Mouse (Mus musculus) liver, embryonic 14.5 days (tissue): ENCODE data around the gene Nacc2. TPM values are rescaled to one million over a fixed set of nuclear protein-coding genes. Genes with fewer than 3 reads are reported as not detected.

Experiments used
- ATAC-seq: fragments of 200-750 bp; cut with Nextera tagmentation; 2 replicates; pipeline ENCODE4 v1.8.0; 2017; ENCODE audit warnings: moderate number of reproducible peaks, mild to moderate bottlenecking, moderate library complexity; ENCODE audit not compliant: insufficient read depth
- DNase-seq, 3 experiments: peaks; one replicate each; pipeline ENCODE4 v3.0.0-alpha.2; 2012 to 2013; ENCODE audit warnings: low read depth in 3 of 3, low spot score in 3 of 3
- H3K27ac ChIP-seq: fragments of 300-500 bp; sonication (generic); 2 replicates; pipeline ENCODE4 v1.5.1; 2014; ENCODE audit warnings: moderate library complexity, mild to moderate bottlenecking, control low read depth, inconsistent platforms
- H3K27me3 ChIP-seq: fragments of 300-500 bp; sonication (generic); 2 replicates; pipeline ENCODE4 v1.6.1; 2014; ENCODE audit warnings: mild to moderate bottlenecking, low read length, moderate library complexity; ENCODE audit not compliant: control insufficient read depth, insufficient read depth
- H3K36me3 ChIP-seq: fragments of 300-500 bp; sonication (generic); replicated peaks from 2 replicates; pipeline ENCODE4 v1.6.1; 2014; ENCODE audit warnings: low read depth; ENCODE audit not compliant: control insufficient read depth, insufficient read depth
- H3K4me1 ChIP-seq, 2 experiments: fragments of 200-500 bp in 1 of 2; fragments of 300-500 bp in 1 of 2; sonication (generic) in 1 of 2; replicated peaks; 2 replicates each; pipeline ENCODE4 v1.6.1; 2012 to 2014; ENCODE audit warnings: antibody characterized with exemption in 1 of 2, inconsistent platforms in 1 of 2, low read length in 1 of 2; ENCODE audit not compliant: control insufficient read depth in 2 of 2, insufficient read depth in 2 of 2
- H3K4me2 ChIP-seq: fragments of 300-500 bp; sonication (generic); 2 replicates; pipeline ENCODE4 v1.6.1; 2014; ENCODE audit warnings: low read depth, mild to moderate bottlenecking, control low read depth, moderate library complexity
- H3K4me3 ChIP-seq, 2 experiments: fragments of 200-500 bp in 1 of 2; fragments of 300-500 bp in 1 of 2; sonication (generic) in 1 of 2; 2 replicates each; pipeline ENCODE4 v1.5.1; 2012 to 2014; ENCODE audit warnings: low read depth in 2 of 2, low read length in 2 of 2, mild to moderate bottlenecking in 2 of 2, control low read depth in 1 of 2, inconsistent platforms in 1 of 2, moderate library complexity in 1 of 2; ENCODE audit not compliant: insufficient read depth in 1 of 2
- H3K9ac ChIP-seq: fragments of 300-500 bp; sonication (generic); replicated peaks from 2 replicates; pipeline ENCODE4 v1.6.1; 2014; ENCODE audit warnings: mild to moderate bottlenecking, control low read depth, moderate library complexity
- H3K9me3 ChIP-seq: fragments of 300-500 bp; sonication (generic); 2 replicates; pipeline ENCODE4 v1.6.1; 2016; ENCODE audit warnings: low read length, mixed read lengths; ENCODE audit not compliant: control insufficient read depth
- CTCF ChIP-seq: IDR thresholded peaks from 2 replicates; pipeline ENCODE4 v1.5.1; 2016; ENCODE audit warnings: antibody characterized with exemption, low read depth, control low read depth
- EP300 ChIP-seq: IDR thresholded peaks from 2 replicates; pipeline ENCODE4 v1.6.1; 2016; ENCODE audit warnings: antibody characterized with exemption, low read depth
- WGBS: fragments of 180-500 bp; shearing (Covaris S2); extraction: QIAGEN DNeasy Blood & Tissue Kit; methylation state at CpG from one replicate; pipeline ENCODE4 v1.1.7; 2014; ENCODE audit not compliant: insufficient replicate concordance; 5-methylcytosine and 5-hydroxymethylcytosine counted together
- polyA plus RNA-seq, 2 experiments: library from polyadenylated mRNA; depleted of rRNA in 1 of 2; stranded (reverse) in 1 of 2; unstranded in 1 of 2; fragments of >200 nt; fragmentation: Nextera tagmentation in 1 of 2; extraction: Ambion mirVana in 1 of 2; gene quantifications; 2 replicates each; pipeline versions ENCODE4 v1.2.1 to v1.2.3; 2012 to 2014

Gene Nacc2
- polyA plus RNA-seq, 2 experiments, result 1.4 to 2.4 TPM

- Histone ChIP-seq H3K9ac (no peak overlapping the region), H3K4me2 (no peak overlapping the region), H3K36me3 (no peaks in the 10 kb centered on the region), H3K27ac (no peak overlapping the region), H3K4me1 (peaks cover 7 to 15% of the 10 kb centered on the region in 2 experiments), H3K27me3 (no peaks in the 10 kb centered on the region), H3K9me3 (no peaks in the 10 kb centered on the region), H3K4me3 (no peak overlapping the region)
- peak; percentile 82 for TF ChIP-seq CTCF
- no peak for TF ChIP-seq EP300
- WGBS, result 39% methylated on average over 4 of the region's 4 CpGs
- no peak for DNase-seq
- ATAC-seq, result no peak
Measured at GRCm38 (mm10) chr2:26153295-26153694, 30.3 kb upstream of the Nacc2 start.

- ATAC-seq, result no peak
- TF ChIP-seq CTCF (no peak), EP300 (no peak)
- no peak overlapping the region for H3K27ac ChIP-seq
- H3K4me1 ChIP-seq, result 0 out of 4 replicates have a peak, but pooled peaks cover 0 to 2% of the 10 kb centered on the region in 2 experiments
- no peak overlapping the region for H3K9ac ChIP-seq
- H3K4me2 ChIP-seq, result no peak overlapping the region
- WGBS, result 69% methylated on average over 7 of the region's 7 CpGs
- no peaks in the 10 kb centered on the region for H3K27me3 ChIP-seq
- DNase-seq, result no peak
- H3K4me3 ChIP-seq, result no peak overlapping the region
- H3K9me3 ChIP-seq, result no peaks in the 10 kb centered on the region
- no peaks in the 10 kb centered on the region for H3K36me3 ChIP-seq
Measured at GRCm38 (mm10) chr2:26147706-26148370, 24.8 kb upstream of the Nacc2 start.

DNA sequence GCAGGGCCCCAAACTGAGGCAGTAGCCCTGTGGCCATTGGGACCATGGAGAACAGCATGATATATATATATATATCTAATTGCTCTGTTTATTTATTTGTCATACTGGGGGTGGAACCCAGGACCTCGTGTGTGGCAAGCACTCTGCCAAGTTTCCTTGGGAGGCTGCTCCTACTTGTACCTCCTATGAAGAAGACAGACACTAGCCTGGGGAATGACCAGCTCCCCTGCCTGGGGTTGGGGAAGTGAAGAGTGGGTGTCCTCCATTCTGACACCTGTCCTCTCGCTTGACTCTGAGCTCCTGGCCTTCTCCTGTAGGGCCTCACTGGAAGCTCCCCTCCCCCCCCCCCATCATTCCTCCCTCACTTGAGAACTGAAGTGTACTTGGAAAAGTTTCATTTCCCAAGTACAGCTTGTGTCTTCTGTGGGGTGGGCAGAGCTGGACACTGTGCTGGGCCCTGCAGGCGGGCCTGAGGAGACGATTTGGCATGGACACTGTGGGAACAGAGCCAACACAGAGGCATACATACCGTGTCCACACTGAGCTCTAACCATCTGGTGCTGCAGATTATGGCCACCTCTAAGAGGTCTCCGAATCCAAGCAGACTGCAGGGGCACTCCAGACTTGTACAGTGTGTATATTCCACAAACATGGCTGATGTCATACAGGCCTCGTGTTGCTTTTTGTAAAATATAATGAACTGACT lies 23.5 kb upstream of the Nacc2 start:
- ATAC-seq (no peak), DNase-seq (no peak)
- no peak overlapping the region for H3K4me3 ChIP-seq
- WGBS, result 63% methylated on average over 7 of the region's 7 CpGs
- H3K9me3 ChIP-seq, result no peaks in the 10 kb centered on the region
- no peak overlapping the region for H3K4me2 ChIP-seq
- TF ChIP-seq EP300, result no peak
- no peak for TF ChIP-seq CTCF
- H3K27me3 ChIP-seq, result no peaks in the 10 kb centered on the region
- no peaks in the 10 kb centered on the region for H3K36me3 ChIP-seq
- no peak overlapping the region for H3K9ac ChIP-seq
- H3K27ac ChIP-seq, result no peak overlapping the region
- no peaks in the 10 kb centered on the region; a peak in 1 of 4 replicates for H3K4me1 ChIP-seq

GRCm38 (mm10) chr2:26145113-26145512 lies 22.1 kb upstream of the Nacc2 start:
- TF ChIP-seq EP300 (no peak), CTCF (no peak)
- DNase-seq (no peak), ATAC-seq (no peak)
- Histone ChIP-seq H3K27ac (no peak overlapping the region), H3K27me3 (no peaks in the 10 kb centered on the region), H3K4me2 (no peak overlapping the region), H3K4me1 (peaks cover 0 to 7% of the 10 kb centered on the region in 2 experiments; a peak in 3 of 4 replicates), H3K4me3 (no peak overlapping the region), H3K36me3 (no peaks in the 10 kb centered on the region), H3K9me3 (no peaks in the 10 kb centered on the region), H3K9ac (no peak overlapping the region)
- WGBS, result 78% methylated on average over 4 of the region's 4 CpGs

DNA sequence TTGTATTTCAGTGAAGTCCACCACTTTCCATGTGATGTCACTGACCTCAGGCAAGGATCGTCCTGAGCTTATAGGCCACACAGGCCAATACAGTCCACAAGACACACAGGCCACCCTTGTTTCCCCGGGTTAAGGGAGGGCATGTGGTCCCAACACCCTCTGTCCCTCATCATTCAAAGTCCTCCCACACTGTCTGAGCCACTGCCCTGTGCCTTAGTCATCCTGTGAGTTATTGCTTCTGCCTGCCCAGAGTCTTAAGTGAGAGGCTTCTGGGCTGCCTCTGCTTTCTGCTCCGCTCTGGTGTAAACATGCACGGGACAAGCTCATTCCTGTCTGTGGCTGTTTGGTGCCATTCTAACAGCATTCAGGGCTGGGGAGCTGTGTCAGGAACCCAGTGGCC lies 21.3 kb upstream of the Nacc2 start:
- 73% methylated on average over 4 of the region's 4 CpGs for WGBS
- Histone ChIP-seq H3K27me3 (no peaks in the 10 kb centered on the region), H3K9me3 (no peaks in the 10 kb centered on the region), H3K36me3 (no peaks in the 10 kb centered on the region), H3K4me2 (no peak overlapping the region), H3K9ac (no peak overlapping the region), H3K4me1 (peaks cover 0 to 7% of the 10 kb centered on the region in 2 experiments; a peak in 3 of 4 replicates), H3K4me3 (no peak overlapping the region), H3K27ac (no peak overlapping the region)
- TF ChIP-seq EP300, result no peak
- no peak for TF ChIP-seq CTCF
- no peak for ATAC-seq
- no peak for DNase-seq
